Mouse (Mus musculus) urinary bladder, adult 2 months (tissue): ENCODE measurements at regions not wholly inside any gene's neighbourhood (a gene's known extent, or its start where the extent isn't known, plus 50 kb on each side); places are given as distances from the start of the nearest gene placed in this dataset.
"Not testable (repeated sequence)": the region's sequence is repeated elsewhere in the genome, so short reads cannot be mapped to it uniquely, and the experiment has no call there.

Source experiments
- DNase-seq: peaks from one replicate; pipeline ENCODE4 v3.0.0; 2022; ENCODE audit warnings: low spot score

DNA sequence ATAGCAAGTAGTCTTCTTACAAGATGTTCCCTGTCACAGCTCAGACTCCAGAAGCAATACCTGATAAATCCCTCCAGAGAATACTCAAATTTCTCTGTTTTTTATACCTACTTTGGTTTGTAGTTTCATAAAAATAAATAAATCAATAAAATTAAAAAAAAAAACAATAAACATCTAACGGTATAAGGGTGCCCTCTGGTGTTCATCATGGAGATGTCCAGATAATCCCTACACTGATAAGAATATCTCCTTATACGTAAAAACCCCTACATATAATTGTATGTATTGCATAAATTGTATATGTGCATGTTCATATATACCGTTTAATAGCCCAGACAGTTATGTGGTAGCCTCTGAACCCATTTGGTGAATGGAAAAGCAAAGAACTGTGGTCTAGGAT lies 75.7 kb upstream of the Olfr1324 start:
- DNase-seq = no peak

DNA sequence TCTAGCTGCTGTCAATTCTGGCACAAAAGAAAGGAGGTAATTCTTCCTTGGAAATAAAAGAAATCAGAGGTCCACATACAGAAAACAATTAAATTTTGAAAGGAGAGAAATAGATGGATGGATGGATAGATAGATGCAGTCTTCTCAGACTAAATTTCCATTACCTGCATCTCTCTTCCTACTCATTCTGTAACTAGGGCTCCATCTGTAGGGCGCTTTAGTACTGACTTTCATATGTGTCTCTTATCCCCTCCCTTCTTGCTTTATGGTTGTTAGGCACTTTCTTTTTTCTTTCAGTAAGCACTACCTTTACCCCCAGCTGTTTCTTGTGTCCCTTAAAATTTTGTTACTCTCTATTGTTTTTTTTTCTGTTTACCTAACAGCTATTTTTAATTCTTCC lies 72.9 kb upstream of the Olfr1324 start:
- no peak for DNase-seq

DNA sequence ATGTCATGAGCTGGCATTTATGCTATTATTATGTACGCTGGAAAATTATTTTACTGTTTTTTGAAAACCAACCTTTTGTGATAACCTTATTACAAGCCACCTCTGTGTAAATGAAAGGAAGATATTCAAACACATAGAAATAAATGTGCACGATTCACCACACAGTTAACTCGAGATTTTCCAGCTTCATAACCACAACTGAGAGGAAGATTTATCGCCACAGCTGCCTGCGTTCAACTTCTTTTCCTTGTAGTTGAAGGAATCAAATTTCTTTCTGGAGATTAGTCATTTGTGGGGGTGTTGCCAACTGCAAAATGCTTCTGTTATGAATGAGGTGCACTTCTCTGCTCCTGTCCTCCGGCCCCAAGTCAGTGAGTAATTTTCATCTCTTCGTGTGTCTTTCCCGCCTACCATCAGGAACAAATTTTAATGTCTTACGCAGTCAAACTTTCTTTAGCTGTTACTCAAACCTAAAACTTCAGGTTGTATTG lies 62.2 kb upstream of the Olfr1324 start:
- not testable (repeated sequence) for DNase-seq
